Mouse (Mus musculus): ENCODE measurements around the gene Cd274. TPM values are rescaled to one million over a fixed set of nuclear protein-coding genes. Genes with fewer than 3 reads are reported as not detected.

Cd274 gene
- polyA plus RNA-seq, 1 experiment from 2014 or later = 0.93 TPM

DNA sequence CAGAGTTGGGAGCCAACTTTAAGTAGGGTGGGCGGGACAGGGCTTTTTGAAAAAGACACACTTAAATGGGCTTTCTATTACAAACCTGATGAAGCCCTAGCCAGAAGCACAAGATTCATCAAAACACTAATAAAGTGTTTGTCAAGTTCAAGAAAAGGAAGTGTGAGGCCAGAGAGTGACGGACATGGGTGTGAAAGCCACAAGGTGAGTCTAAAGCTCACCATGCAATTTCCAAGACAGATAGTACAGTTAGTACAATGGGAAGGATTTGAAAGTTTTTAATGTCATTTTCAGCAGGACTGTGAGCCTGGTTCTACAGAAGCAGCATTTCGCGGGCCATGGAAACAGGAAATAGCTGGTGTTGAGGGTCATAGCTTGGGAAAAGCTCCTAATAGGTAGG, 32.5 kb downstream of the Cd274 start:
- H3K27ac ChIP-seq (ENCODE audit: low read length) = no peak overlapping the region
- WGBS = 93% methylated on average over 4 of the region's 4 CpGs
- ATAC-seq = no peak

DNA sequence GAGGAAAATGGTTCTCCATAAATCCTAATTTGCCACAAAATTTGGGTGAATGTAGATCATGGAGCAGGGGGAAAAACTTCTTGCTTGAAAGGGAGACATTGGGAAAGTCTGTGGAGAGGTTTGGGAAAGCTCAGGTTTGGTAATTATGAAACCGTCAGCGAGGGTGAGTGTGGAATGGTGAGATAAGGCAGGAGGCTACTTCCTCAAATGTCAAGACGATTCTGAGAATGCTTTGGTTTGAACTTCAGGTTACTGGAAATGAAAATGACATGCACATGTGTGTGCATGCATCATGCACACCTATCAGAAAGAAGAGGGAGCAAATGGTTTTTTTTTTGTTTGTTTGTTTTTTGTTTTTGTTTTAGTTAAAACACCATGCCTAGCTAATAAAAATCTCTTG, 33.2 kb downstream of the Cd274 start:
- H3K4me2 ChIP-seq (ENCODE audit: low read length) = no peak overlapping the region
- H3K4me3 ChIP-seq (ENCODE audit: low read depth, low read length) = no peak overlapping the region
- no peak for ATAC-seq
- H3K27me3 ChIP-seq (ENCODE audit: control insufficient read depth, insufficient read depth, low read depth, low read length) = no peaks in the 10 kb centered on the region
- no peak overlapping the region for H3K27ac ChIP-seq (ENCODE audit: low read length)
- WGBS = 89% methylated on average over 3 of the region's 3 CpGs
- no peaks in the 10 kb centered on the region for H3K36me3 ChIP-seq (ENCODE audit: control insufficient read depth, insufficient read depth, low read length)
- no peaks in the 10 kb centered on the region for H3K9me3 ChIP-seq (replicated peaks; ENCODE audit: control insufficient read depth, low read length, poor library complexity, severe bottlenecking)
- H3K9ac ChIP-seq (ENCODE audit: low read depth, low read length) = no peak overlapping the region
- H3K4me1 ChIP-seq (ENCODE audit: control insufficient read depth, insufficient read depth, low read length) = no peaks in the 10 kb centered on the region

More for the DNA sequence above, 32.5 kb downstream of the Cd274 start:
- H3K9me3 ChIP-seq (replicated peaks; ENCODE audit: control insufficient read depth, low read length, poor library complexity, severe bottlenecking) = no peaks in the 10 kb centered on the region
- H3K36me3 ChIP-seq (ENCODE audit: control insufficient read depth, insufficient read depth, low read length) = no peaks in the 10 kb centered on the region
- H3K4me3 ChIP-seq (ENCODE audit: low read depth, low read length) = no peak overlapping the region
- H3K9ac ChIP-seq (ENCODE audit: low read depth, low read length) = no peak overlapping the region
- no peak overlapping the region for H3K4me2 ChIP-seq (ENCODE audit: low read length)
- no peaks in the 10 kb centered on the region for H3K27me3 ChIP-seq (ENCODE audit: control insufficient read depth, insufficient read depth, low read depth, low read length)
- no peaks in the 10 kb centered on the region for H3K4me1 ChIP-seq (ENCODE audit: control insufficient read depth, insufficient read depth, low read length)

GRCm38 (mm10) chr19:29402621-29403020, 35.4 kb downstream of the Cd274 start:
- H3K4me2 ChIP-seq (ENCODE audit: low read length) = no peak overlapping the region
- H3K4me3 ChIP-seq (ENCODE audit: low read depth, low read length) = no peak overlapping the region
- no peaks in the 10 kb centered on the region for H3K4me1 ChIP-seq (ENCODE audit: control insufficient read depth, insufficient read depth, low read length)
- no peak overlapping the region for H3K27ac ChIP-seq (ENCODE audit: low read length)
- no peak overlapping the region for H3K9ac ChIP-seq (ENCODE audit: low read depth, low read length)
- ATAC-seq = no peak
- no peaks in the 10 kb centered on the region for H3K36me3 ChIP-seq (ENCODE audit: control insufficient read depth, insufficient read depth, low read length)
- WGBS = 94% methylated on average over 4 of the region's 4 CpGs
- no peaks in the 10 kb centered on the region for H3K9me3 ChIP-seq (replicated peaks; ENCODE audit: control insufficient read depth, low read length, poor library complexity, severe bottlenecking)
- no peaks in the 10 kb centered on the region for H3K27me3 ChIP-seq (ENCODE audit: control insufficient read depth, insufficient read depth, low read depth, low read length)

DNA sequence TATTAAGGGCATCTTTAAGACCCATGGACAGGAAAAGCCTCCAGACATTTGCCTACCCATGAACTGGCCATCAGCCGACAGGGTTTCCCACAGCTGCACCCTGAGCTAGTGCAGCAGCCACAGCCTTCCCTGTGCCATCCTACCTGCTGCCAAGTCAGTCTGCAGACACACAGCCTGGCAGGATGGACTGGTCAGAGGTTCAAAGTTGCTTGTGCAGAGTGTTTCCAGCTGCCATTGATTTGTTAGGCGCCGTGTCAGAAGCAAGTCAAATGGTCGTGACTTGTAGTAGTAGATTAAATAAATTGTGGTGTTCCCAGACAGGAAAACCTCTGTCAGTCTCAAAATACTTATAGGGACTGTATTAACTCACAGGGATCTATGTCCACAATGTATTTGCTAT, 36.0 kb downstream of the Cd274 start:
- Histone ChIP-seq H3K27me3 (ENCODE audit: control insufficient read depth, insufficient read depth, low read depth, low read length) (no peaks in the 10 kb centered on the region), H3K27ac (ENCODE audit: low read length) (no peak overlapping the region), H3K9me3 (replicated peaks; ENCODE audit: control insufficient read depth, low read length, poor library complexity, severe bottlenecking) (no peaks in the 10 kb centered on the region), H3K4me3 (ENCODE audit: low read depth, low read length) (no peak overlapping the region), H3K4me2 (ENCODE audit: low read length) (no peak overlapping the region), H3K4me1 (ENCODE audit: control insufficient read depth, insufficient read depth, low read length) (no peaks in the 10 kb centered on the region), H3K9ac (ENCODE audit: low read depth, low read length) (no peak overlapping the region), H3K36me3 (ENCODE audit: control insufficient read depth, insufficient read depth, low read length) (no peaks in the 10 kb centered on the region)
- 88% methylated on average over 4 of the region's 4 CpGs for WGBS
- no peak for ATAC-seq

DNA sequence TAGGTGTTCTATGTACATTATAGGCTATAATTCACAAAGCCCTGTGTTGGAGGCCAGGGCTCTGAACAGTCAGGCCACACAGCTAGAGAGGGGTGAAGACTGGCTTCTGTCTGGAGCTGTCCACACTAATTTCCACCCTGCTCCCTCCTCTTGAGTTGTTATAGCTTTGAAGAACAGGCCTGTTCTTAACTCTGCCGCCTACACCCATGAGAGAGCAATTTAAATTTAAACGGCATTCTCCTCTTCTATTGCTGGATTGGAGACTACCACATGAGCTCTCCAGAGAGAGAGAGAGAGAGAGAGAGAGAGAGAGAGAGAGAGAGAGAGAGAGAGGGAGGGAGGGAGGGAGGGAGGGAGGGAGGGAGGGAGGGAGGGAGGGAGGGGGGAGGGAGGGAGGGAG, 38.1 kb downstream of the Cd274 start:
- WGBS = 42% methylated on average over 2 of the region's 2 CpGs
- no peak for ATAC-seq
- Histone ChIP-seq H3K27me3 (ENCODE audit: control insufficient read depth, insufficient read depth, low read depth, low read length) (no peaks in the 10 kb centered on the region), H3K4me1 (ENCODE audit: control insufficient read depth, insufficient read depth, low read length) (no peaks in the 10 kb centered on the region), H3K4me3 (ENCODE audit: low read depth, low read length) (no peak overlapping the region), H3K27ac (ENCODE audit: low read length) (no peak overlapping the region), H3K36me3 (ENCODE audit: control insufficient read depth, insufficient read depth, low read length) (no peaks in the 10 kb centered on the region), H3K9ac (ENCODE audit: low read depth, low read length) (no peak overlapping the region), H3K4me2 (ENCODE audit: low read length) (no peak overlapping the region), H3K9me3 (replicated peaks; ENCODE audit: control insufficient read depth, low read length, poor library complexity, severe bottlenecking) (no peaks in the 10 kb centered on the region)

- 87% methylated on average over 18 of the region's 18 CpGs for WGBS
Measured at GRCm38 (mm10) chr19:29406042-29407017, 39.1 kb downstream of the Cd274 start.

DNA sequence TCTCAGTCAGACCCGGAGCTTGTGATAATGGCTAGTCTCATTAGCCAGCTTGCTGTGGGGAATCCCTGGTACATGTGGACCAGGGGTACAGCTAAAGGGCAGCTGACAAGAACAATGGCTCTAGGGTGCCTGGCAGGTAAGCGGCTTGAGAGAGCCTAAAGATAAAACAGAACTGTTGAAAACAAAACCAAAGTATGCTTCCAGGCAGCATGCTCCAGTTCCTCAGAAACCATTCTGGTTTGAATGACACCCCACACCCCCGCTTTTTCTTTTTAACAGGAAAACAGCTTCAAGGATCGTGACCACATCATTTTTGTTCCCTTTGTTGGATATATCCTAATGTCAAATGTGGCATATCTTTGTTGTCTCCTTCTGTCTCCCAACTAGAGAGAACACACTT, 43.4 kb downstream of the Cd274 start, which contains the start of gene Pdcd1lg2:
Gene Pdcd1lg2 (plus strand): TSS at position 301 of the 400 bp plus-strand sequence.
- no peak within 1 kb of the TSS for H3K9ac ChIP-seq (ENCODE audit: low read depth, low read length)
- no peak within 1 kb of the TSS for H3K4me3 ChIP-seq (ENCODE audit: low read depth, low read length)
- ATAC-seq = no peak
- H3K27ac ChIP-seq (ENCODE audit: low read length) = no peak within 1 kb of the TSS
- H3K4me1 ChIP-seq (ENCODE audit: control insufficient read depth, insufficient read depth, low read length) = no peaks in the 10 kb centered on the region
- no peak within 1 kb of the TSS for H3K4me2 ChIP-seq (ENCODE audit: low read length)
- no peaks in the 10 kb centered on the region for H3K9me3 ChIP-seq (replicated peaks; ENCODE audit: control insufficient read depth, low read length, poor library complexity, severe bottlenecking)
- no peaks in the 10 kb centered on the region for H3K27me3 ChIP-seq (ENCODE audit: control insufficient read depth, insufficient read depth, low read depth, low read length)
- H3K36me3 ChIP-seq (ENCODE audit: control insufficient read depth, insufficient read depth, low read length) = no peaks in the 10 kb centered on the region
- WGBS = 80% methylated on average over 4 of the region's 4 CpGs

More at GRCm38 (mm10) chr19:29406042-29407017, 39.1 kb downstream of the Cd274 start:
- Histone ChIP-seq H3K27me3 (ENCODE audit: control insufficient read depth, insufficient read depth, low read depth, low read length) (no peaks in the 10 kb centered on the region), H3K9me3 (replicated peaks; ENCODE audit: control insufficient read depth, low read length, poor library complexity, severe bottlenecking) (no peaks in the 10 kb centered on the region), H3K4me1 (ENCODE audit: control insufficient read depth, insufficient read depth, low read length) (no peaks in the 10 kb centered on the region), H3K9ac (ENCODE audit: low read depth, low read length) (no peak overlapping the region), H3K27ac (ENCODE audit: low read length) (no peak overlapping the region), H3K4me2 (ENCODE audit: low read length) (no peak overlapping the region), H3K36me3 (ENCODE audit: control insufficient read depth, insufficient read depth, low read length) (no peaks in the 10 kb centered on the region), H3K4me3 (ENCODE audit: low read depth, low read length) (no peak overlapping the region)
- ATAC-seq = no peak

- no peak for ATAC-seq
- Histone ChIP-seq H3K27me3 (ENCODE audit: control insufficient read depth, insufficient read depth, low read depth, low read length) (no peaks in the 10 kb centered on the region), H3K9me3 (replicated peaks; ENCODE audit: control insufficient read depth, low read length, poor library complexity, severe bottlenecking) (no peaks in the 10 kb centered on the region), H3K36me3 (ENCODE audit: control insufficient read depth, insufficient read depth, low read length) (no peaks in the 10 kb centered on the region), H3K4me1 (ENCODE audit: control insufficient read depth, insufficient read depth, low read length) (no peaks in the 10 kb centered on the region), H3K9ac (ENCODE audit: low read depth, low read length) (no peak overlapping the region), H3K27ac (ENCODE audit: low read length) (no peak overlapping the region), H3K4me3 (ENCODE audit: low read depth, low read length) (no peak overlapping the region), H3K4me2 (ENCODE audit: low read length) (no peak overlapping the region)
- 79% methylated on average over 6 of the region's 6 CpGs for WGBS
Measured at GRCm38 (mm10) chr19:29412476-29413420, 45.5 kb downstream of the Cd274 start.

All from midbrain, embryonic 16.5 days (tissue).